Mouse (Mus musculus): ENCODE results near the gene Nubp2.

- TF ChIP-seq CTCF (IDR thresholded peaks at IDR 0.05; ENCODE audit: low read depth, low read length) (no peak), POLR2A (IDR thresholded peaks at IDR 0.05; ENCODE audit: insufficient read depth, low read length) (no peak)
Observed at GRCm38 (mm10) chr17:24856589-24856988, 29.6 kb downstream of the Nubp2 start.

Data from ES-Bruce4 (cell line).